ENCODE assay signal across 30 mouse cellular contexts in the genomic region with DNA sequence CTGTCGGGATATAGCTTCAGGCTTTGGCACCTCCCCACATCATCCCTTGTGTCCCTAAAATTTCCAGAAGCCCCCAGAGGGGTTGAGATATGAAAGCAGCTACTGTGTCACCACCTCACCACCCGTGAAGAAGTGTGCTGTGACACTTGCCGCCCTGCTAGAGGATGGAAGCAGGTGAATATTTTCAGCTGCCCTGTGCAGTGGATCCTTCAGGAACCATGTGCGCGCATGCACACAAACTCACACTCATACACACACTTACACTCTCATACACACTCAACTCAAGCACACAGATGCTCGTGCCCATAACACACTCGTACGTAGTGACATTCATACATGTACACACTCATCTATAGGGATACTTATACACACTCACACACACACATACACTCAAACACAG.
"Had no signal": no experiment of that assay in that cellular context is flagged by ENCODE, and none has a peak within 500 bp of the region (broad histone marks: within the 10 kb centered on the region; RNA-seq: fewer than 3 reads in every experiment).

No protein-coding gene starts in this region.

- H3K27ac ChIP-seq: limb, embryonic 10.5 days; limb, embryonic 12.5 days; limb, embryonic 13.5 days; limb, embryonic 15.5 days; liver, embryonic 12.5 days; liver, embryonic 13.5 days; liver, embryonic 14.5 days; liver, embryonic 15.5 days; lung, embryonic 15.5 days; macrophage; midbrain, embryonic 10.5 days; midbrain, embryonic 12.5 days; midbrain, embryonic 13.5 days; midbrain, embryonic 15.5 days; neural tube, embryonic 12.5 days had no signal

- H3K36me3 ChIP-seq: limb, embryonic 10.5 days; limb, embryonic 12.5 days; limb, embryonic 13.5 days; limb, embryonic 15.5 days; liver, embryonic 12.5 days; liver, embryonic 13.5 days; liver, embryonic 15.5 days; lung, embryonic 15.5 days; midbrain, embryonic 10.5 days; midbrain, embryonic 12.5 days; midbrain, embryonic 13.5 days; midbrain, embryonic 15.5 days; neural tube, embryonic 12.5 days had no signal

- H3K4me2 ChIP-seq: limb, embryonic 12.5 days; limb, embryonic 13.5 days; limb, embryonic 15.5 days; liver, embryonic 11.5 days; liver, embryonic 12.5 days; liver, embryonic 13.5 days; liver, embryonic 15.5 days; lung, embryonic 14.5 days; lung, embryonic 15.5 days; midbrain, embryonic 12.5 days; midbrain, embryonic 13.5 days; midbrain, embryonic 15.5 days; neural tube, embryonic 12.5 days had no signal

- H3K9ac ChIP-seq: limb, embryonic 12.5 days; limb, embryonic 13.5 days; limb, embryonic 15.5 days; liver, embryonic 12.5 days; liver, embryonic 14.5 days; liver, embryonic 15.5 days; liver, postnatal 0 days; lung, embryonic 14.5 days; lung, embryonic 15.5 days; midbrain, embryonic 12.5 days; midbrain, embryonic 13.5 days; midbrain, embryonic 15.5 days; neural tube, embryonic 12.5 days had no signal

- H3K27me3 ChIP-seq: limb, embryonic 12.5 days; limb, embryonic 13.5 days; limb, embryonic 15.5 days; liver, embryonic 13.5 days; lung, embryonic 15.5 days; midbrain, embryonic 12.5 days; midbrain, embryonic 13.5 days; midbrain, embryonic 15.5 days; neural tube, embryonic 12.5 days had no signal

- H3K9me3 ChIP-seq: limb, embryonic 10.5 days; limb, embryonic 12.5 days; limb, embryonic 13.5 days; limb, embryonic 15.5 days; liver, embryonic 12.5 days; liver, embryonic 13.5 days; liver, embryonic 15.5 days; lung, embryonic 15.5 days; midbrain, embryonic 10.5 days; midbrain, embryonic 12.5 days; midbrain, embryonic 13.5 days; midbrain, embryonic 15.5 days; neural tube, embryonic 12.5 days had no signal

- H3K4me3 ChIP-seq: limb, embryonic 10.5 days; limb, embryonic 12.5 days; limb, embryonic 13.5 days; limb, embryonic 15.5 days; liver, embryonic 12.5 days; liver, embryonic 13.5 days; liver, embryonic 15.5 days; lung, embryonic 15.5 days; megakaryocyte, embryonic 14.5 days; midbrain, embryonic 10.5 days; midbrain, embryonic 12.5 days; midbrain, embryonic 13.5 days; midbrain, embryonic 15.5 days; myocyte; neural tube, embryonic 12.5 days had no signal

- ATAC-seq: liver, embryonic 12.5 days; liver, postnatal 0 days; lung, postnatal 0 days; midbrain, embryonic 13.5 days; midbrain, embryonic 15.5 days had no signal

- DNase-seq: left cerebral cortex, postnatal 4 days; liver; liver, embryonic 13.5 days; liver, postnatal 0 days; lung, adult 18-20 months; lung, adult 2 months; lung, embryonic 14.5 days; lung, postnatal 10 days; lung, postnatal 14 days; lung, postnatal 36 days; lung, postnatal 4 days; midbrain, embryonic 14.5 days had no signal
